Mouse (Mus musculus): ENCODE results near the gene Pafah2.
A peak's percentile ranks its signal among the peaks of the same experiment; 100 is the strongest.

The Pafah2 gene

DNA sequence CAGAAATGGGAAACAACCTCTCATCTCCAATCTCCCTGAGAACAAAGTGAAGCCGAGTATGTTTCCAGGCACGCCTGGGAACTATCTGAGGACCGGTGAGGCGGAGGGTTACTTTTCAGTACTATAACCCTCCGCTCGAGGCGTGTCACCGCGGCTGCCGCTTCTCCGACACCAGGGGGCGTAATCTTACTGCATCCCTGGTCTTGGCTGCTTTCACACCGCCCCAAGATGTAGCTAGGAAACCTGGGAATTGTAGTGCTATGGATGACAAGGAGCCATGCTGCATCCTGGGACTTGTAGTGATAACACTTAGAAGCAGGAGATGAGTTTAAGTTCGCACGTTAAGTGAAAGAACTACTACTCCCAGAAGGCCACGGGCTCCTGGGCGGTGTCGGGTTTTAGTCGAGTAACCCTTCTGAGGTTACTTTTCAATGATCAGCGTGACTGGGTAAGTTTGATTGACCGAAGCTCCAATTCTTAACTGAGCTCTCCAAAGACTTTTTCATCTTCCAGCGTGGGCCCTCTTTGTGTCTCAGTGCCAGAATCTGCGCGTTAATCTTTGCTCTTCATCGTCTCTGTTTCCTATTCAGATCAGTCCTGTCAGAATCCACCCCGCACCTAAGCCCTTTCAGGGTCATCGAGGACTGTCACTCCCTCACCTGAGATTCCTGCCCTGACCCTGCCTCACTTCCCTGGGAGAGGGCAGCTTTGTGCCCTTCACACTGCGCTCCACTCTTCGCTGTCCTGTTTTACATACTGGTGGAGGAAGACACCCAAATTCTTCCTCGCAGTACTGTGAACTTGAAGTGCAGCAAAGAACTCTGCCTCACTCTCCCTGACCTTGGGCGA is at the start of gene Pafah2:
Pafah2 (plus strand) TSS at position 344 of the 849 bp plus-strand sequence.
- DNase-seq: peak; percentile 90 to 91

DNA sequence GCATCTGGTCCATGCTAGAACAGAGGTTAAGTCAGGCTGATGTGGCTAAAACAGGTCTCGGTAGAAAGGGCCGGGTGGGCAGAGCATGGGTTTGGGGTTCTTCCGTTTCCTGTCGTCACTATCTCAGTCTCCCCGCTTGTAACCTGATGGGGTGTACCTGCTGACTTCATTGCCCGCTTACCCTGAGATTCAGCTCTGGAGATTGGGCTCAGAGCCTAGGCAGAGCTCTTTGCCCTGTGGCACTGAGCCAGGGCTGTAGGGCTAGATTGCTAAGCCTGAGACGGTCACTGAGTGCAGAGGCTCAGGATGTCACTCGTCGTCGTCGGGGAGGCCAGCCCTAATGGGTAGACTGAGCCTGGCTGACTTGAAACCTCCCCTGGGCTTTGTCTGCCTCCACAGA is 48.0 kb upstream of the Pafah2 start:
- no peak for DNase-seq

DNA sequence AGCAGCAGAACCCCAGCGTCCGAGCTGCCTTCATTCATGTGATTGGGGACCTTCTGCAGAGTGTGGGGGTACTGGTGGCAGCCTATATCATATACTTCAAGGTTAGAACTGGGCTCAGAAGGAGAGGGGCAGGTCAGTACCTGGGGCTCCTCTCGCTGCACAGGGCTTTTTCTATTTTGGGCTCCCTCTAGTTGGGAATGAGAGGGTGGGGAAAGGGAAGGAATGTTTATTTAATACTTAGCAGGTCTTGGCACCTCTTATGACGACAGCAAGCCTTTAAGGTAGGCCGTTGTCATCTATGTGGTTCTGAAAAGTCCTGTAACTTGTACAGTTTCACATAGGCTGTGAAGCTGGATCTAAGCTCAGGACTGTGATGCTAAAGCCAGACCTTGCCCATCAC is 47.6 kb upstream of the Pafah2 start:
- no peak for DNase-seq

DNA sequence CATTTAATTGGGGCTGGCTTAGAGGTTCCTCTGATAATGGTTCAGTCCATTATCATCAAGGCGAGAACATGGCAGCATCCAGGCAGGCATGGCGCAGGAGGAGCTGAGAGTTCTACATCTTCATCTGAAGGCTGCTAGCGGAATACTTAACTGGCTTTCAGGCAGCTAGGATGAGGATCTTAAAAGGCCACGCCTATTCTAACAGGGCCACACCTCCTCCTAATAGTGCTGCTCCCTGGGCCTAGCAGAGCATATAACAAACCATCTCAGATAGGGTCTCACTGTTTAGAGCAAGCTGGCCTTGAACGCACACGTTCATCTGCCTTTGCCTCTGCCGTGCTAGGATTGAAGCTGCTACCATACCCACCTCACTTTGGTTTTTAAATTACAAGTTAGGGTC is 46.3 kb upstream of the Pafah2 start:
- no peak for DNase-seq

DNA sequence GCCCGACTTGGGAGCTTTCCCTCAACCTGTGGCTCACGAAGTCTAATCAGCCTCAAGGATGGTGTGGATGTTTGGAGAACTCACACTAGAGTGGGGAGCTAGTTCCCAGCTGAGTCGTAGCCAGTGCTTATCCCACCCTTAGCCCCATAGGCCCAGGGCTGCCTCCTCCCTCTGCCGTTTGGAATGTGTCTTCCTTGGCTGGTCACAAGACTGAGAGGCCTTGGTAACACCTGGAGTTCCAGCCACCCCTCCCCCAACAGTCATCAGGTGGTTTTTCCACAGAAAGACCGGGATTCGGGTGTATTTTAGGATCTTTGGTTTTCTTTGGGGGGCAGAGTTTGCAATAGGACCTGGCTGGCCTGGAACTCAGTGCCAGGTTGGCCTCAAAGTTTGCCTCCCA is 45.5 kb upstream of the Pafah2 start:
- DNase-seq: no peak

DNA sequence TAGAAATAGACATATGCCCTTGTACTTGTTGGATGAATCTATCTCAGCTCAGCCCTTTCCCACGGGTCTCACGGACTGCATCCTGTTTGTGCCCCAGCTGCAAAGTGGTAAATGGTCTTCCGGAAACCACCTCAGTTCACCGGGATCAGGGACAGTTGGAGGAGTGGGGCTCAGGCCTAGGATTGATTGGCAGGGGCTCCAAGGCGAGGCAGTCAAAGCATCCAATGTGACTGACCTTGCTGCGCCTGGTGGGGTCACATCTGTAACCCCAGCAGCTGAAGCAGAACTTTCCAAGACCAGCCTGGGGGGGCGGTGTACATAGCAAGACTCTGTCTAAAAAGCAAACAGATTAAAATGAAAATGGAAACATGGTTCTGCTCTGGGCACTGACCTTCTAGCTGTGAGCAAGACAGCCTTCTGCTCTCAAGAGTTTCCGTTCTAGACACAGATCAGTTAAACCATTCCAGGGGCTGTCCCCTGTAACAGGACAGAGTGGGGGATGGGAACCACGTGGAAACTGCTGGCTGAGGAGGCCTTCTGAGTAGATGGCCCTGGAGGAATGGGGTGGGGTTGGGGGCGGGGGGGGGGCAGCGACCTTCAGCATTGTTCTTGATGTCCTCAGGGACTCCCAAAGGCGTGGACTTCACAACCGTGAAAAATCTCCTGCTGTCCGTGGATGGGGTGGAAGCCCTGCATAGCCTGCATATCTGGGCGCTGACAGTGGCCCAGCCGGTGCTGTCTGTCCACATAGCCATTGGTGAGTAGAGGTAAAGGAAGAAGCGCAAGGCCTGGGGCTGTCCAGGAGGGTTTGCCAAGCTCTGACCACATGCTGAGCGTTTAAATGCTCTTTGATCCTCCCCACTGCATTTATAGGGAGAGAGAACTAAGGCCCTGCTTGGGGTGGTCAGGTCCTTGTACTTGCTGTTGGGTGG is 44.5 kb upstream of the Pafah2 start:
- DNase-seq: no peak

DNA sequence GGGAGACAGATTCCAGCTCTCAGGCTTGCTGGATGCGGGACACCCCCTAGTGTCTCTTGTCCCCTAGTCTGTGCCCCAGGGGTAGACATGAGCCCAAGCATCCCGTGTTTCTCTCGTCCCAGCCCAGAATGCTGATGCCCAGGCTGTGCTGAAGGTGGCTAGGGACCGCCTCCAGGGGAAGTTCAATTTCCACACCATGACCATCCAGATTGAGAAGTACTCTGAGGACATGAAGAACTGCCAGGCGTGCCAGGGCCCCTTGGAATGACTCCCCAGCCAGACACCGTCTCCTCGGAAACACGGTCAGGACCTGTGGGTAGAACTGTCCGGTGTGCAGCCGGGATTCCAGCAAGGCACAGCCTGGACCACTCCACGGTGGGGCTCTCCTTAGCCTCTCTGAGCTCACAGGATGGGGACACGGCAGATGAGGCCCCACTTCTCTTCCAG is 43.8 kb upstream of the Pafah2 start:
- DNase-seq: no peak

DNA sequence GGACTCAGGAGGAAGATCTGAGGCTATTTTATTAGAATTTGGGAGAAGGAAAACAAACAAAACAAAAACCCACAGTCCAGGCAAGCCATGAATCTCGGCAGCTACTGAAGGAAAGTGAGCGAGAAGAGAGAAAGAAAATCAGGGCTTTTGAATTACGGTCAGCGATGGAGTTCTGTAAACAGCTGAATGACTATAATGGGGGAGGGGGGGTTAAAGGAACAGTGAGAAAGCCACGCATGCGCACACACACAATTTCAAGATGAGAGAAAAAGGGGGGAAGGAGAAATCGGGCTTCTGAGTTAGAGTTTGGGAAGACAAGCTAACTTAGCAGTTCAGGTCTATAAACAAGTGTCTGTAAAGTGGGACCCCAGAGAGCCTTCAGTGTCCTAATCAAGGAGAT is 43.2 kb upstream of the Pafah2 start:
- DNase-seq: no peak

DNA sequence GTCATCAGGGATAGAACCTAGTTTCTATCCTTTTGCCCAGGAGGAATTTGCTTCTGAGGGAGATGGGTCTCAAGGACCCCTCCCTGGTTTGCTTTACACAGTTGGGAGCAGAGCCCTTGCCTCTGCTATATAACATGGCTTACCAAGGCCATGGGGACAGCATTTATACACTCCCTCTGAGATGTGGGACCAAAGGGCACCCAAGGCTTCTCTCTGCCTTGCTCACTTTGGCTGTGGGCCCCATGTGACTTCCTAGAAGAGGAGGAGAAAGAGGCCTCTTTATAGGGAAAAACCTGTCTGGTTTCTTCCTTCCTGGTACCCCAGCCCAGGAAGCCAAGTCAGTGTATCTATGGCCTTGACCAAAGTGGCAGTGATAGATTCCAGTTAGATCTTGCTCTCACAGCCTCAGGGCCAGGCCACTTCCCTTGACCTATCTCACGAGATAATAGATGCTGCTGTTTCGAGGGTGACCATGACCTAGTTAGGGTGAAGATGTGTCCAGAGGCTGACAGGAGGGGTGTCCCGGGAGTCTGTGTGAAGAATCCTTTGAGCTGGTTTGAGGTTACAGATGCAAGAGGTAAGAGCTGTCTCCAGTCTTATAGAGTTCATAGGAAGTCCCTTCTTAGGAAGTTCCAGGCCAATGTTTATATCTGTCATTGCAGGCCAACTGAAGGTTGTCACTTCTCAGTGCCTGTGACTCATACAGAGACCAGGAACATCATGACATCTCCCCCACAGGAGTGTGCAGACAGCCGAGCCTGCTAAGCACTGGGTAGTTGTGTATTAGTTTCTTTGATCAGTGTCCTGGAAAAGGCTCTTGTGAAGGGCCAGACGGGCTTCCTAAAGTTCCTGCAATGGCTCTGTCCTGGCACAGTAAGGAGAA is 42.4 kb upstream of the Pafah2 start:
- no peak for DNase-seq

DNA sequence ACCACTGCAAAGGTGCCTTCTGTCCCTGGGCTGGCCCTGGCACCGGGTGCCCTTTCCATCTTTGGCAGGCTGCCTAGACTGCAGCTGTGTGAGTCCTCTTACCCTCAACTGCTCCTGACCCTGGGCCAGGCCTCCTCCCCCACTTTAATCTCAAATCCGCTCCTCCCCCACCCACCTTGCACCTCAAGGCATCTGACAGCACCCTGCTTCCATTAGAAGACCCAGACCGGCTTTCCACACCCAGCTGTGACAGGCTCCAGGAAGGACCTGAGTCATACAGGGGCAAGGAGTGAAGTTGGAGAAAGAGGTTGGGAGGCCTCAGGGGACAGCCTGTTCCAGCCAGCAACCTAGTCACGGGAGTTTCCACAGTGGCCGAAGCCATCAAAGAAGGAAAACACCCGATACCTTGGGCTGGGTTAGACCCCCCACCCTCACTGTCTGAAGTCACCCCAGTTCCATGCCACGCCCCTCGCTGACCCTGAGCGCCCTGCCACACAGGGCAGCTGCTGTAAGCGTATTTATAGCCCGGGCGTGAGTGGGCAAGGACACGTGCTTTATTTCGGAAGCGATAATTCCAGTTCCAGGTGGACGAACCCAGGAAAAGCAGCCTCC is 40.2 kb upstream of the Pafah2 start:
- DNase-seq: no peak

DNA sequence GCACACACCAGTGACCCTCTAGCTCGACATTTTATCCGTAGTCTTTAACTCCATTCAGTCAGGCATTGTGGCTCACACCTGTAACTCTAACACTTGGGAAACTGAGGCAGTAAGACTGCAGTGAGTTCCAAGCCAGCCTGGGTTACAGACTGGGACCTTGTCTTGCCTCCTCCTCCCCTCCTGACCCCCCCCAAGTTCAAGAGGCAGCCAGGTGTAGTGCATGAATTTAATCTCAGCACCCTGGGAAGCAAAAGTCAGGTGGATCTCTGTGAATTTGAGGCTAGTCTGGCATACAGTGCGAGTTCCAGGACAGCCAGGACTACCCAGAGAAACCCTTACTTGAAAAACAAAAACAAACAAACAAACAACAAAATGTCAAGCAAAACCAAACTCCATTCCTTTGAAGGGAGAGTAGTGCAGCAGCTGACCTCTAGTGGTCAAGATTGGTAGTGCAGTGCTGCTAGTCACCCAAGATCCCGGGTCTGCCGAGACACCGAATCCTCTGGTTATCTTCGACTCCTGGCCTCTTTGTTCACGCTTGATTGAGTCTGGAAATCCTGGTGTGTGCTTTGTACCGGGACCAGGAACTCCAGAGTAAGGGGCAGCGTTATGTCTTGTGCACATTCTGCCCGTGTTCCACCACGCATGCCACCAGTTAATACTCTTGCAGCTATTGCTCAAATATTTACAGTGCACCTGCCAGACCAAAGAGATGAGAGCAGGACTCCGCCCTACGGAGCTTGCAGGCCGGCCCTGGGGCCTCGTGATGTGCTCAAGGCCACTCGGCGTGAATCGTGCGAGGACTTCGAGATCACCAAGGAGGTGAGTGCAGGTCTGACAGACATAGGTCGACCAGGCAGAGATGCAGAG is 39.3 kb upstream of the Pafah2 start:
- DNase-seq: peak; percentile 56 to 69

DNA sequence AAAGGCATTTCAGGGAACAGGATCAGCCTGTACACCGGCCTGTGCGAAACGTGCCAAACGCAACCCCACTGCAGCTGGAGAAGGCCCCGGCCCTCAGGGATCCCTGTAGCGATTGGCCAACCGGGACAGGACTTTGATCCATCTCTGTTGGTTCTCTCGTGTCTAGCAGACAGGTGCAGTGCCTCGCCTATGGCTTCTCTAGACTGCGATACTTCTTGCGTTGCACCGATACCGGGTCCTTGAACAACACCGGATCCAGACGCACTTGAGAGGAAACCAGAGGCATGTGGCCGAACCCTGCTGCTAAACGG is 38.7 kb upstream of the Pafah2 start:
- no peak for DNase-seq

DNA sequence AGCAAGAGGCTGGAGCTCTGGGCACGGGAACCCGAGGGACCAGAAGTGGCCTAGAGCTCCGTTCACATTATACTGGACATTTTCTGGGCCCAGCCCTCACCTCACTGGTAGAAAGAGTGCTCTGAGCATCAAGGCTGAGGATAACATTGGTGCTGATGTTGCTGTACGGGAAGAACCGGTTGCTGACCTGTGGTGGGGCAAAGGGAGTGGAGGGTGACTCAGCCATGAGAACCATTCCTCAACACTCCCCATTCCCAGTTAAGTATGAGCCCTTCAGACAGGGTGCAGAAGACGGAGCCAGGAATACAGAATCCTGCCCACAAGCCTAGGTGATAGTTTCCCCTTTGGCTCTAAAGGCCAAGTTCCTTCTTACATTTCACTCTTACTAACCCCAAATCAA is 36.5 kb upstream of the Pafah2 start:
- no peak for DNase-seq

DNA sequence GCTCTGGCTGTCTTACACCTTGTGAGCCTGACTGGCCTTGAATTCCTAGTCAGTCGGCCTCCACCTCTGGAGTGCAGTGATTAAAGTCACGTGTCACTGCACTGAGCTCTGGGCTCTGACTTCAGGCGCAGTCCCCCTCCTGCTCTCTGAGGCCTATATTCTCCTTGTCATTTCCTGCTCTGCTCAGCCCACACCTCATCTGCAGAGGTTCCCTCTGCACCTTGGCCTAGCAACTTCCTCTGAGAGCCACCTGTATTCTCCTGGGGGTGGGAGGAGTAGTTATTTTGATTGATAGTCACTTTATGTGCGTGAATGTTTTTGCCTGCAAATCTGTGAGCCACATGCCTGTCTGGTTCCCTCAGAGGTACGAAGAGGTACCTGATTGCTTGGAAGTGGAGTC is 34.9 kb upstream of the Pafah2 start:
- DNase-seq: no peak

DNA sequence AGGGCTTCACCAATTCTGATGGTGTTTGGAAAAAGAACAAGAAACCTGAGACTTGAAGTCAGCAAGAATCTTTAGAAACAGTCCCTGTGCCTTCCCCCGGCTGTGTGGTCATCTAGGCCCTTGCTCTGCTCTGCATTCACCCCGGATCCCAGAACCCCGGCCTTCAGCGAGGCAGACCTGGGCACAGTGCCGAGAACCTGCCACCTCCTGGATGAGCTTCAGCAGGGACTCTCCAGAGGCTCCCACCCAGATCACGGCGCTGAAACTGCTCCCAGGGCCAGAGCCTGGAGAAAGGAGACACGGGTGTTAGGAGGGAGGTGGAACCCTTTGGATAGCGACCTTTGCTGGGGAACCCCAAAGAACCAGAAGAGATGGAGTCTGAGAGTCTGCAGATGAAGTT is 34.0 kb upstream of the Pafah2 start:
- no peak for DNase-seq

DNA sequence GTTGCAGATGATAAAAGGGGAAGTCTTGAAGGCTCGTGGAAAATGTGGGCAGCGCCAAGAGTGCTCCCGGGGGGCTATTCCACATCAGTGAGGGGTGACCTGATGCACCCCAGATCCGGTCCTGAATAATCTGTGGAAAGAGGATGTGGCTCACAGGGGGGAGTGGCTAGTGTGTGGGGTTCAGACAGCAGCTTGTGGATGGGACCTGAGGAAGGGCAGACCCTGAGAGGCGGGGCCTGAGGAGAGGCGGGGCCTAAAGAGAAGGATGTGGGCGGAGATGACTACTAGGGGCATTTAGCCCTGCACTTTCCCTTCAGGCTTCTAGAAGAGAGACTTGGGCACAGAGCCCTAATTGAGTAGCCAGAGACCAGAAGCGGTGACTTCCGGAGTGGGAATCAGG is 33.5 kb upstream of the Pafah2 start:
- DNase-seq: peak; percentile 79 to 84

DNA sequence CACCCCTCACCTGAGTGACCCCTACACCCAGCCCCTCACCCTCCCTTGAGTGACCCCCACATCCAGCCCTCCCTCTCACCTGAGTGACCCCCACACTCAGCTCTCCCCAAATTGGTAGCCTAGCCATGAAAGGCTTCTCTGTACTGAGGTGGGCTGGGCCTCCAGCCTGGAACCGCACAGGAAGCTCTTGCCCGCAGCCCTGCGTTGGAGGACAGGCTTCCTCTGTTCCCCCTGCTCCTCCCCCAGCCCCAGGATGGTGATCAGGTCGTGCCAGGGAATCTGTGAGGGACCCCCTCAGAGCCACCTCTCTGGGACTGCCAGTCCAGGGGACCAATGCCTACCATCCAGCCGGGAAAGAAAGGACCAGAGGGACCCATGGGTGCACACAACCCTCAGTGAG is 30.8 kb upstream of the Pafah2 start:
- DNase-seq: no peak

DNA sequence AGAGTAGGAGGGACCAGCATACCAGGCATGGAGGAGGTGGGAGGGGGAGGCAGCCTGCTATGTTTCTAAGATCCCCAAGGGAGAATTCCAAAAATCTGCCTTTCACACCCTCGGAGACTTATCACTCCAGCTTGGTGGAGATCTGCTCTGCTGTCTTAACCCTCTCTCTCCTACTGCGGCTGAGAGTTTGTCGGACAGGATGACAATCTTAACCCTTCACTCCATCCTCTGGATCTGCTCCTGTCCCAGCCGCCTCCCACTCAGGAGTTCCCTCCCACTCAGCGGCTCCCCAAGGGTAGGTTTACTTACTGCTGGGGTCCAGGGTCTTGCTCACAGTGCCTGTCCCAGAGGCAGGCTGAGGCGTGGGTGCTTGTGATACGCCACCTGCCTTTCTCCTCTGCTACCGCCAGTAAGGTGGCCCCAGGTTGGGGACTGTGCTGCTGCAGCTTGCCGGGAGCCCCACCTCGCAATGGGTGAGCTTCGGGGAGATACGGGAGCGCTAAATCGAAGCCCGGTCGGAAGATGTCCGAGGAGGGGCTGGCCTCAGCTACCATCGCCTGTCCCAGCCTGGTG is 25.4 kb upstream of the Pafah2 start:
- no peak for DNase-seq

DNA sequence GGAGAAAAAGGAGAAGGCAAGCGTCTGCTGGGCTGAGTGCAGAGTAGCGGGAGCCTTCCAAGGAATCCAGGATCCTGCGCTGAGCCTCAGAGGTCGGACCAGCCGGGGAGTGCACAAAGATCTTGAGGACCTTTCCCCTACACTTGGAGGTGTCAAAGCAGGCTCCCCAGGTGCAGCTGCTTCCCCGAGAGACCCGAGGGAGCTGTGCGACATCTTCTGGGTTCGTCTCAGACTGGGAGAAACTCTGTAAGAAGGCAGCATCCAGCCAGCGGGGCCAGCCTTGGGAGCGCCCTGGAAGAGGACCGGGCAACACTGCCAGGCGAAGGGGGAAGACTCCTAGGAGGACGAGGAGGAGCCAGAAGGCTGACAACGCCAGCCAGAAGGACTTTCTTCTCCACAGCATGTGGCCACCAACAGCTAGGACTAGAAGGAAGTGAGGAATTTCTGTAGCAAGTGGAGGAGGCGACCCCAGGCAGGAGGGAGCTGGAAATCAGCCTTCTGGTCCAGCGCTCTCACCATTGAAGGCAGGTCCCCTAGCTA is 24.7 kb upstream of the Pafah2 start:
- DNase-seq: no peak

DNA sequence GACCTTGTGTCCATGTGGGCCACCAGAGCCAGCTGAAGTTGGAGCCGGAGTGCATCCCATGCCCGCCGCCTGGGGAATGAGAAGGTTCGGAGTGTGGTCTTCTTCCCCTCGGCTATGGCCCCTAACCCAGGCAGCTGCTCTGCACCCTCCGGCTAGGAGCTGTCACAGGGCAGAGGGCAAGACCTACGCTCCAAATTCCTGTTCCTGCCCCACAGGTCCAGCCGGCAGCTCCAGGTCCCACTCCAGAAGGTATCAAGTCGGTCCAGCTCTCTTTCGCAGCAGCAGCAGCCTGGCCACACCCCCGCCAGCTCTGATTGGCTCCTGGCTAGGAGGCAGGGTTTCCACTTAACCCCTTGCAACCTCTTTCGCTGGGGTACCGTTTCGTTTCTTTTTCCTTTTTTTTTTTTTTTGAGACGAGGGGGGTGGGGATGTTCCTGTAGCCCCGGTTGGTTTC is 23.8 kb upstream of the Pafah2 start:
- peak; percentile 68 to 74 for DNase-seq

DNA sequence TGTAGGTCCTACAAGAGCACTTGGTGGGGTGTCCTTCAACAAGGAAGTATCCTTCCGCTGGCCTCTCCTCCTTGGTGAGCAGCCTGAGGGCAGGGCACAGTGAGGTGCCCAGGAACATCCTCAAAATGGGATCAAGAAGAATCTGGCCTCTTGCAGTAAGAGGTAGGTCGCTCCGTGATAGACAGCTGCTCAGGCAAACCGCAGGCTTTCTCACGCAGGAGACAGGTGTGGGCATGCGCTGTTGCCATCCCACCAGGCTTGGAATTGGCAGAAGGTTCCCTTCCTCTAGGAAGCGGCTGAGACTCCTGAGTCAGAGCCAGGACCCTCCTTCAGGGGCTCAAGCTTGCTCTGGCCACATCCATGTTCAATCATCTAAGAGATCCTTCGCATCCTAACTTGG is 22.8 kb upstream of the Pafah2 start:
- DNase-seq: no peak
